Mouse (Mus musculus): ENCODE data around the gene Tmem37. TPM values are rescaled to one million over a fixed set of nuclear protein-coding genes. Genes with fewer than 3 reads are reported as not detected.
A peak's percentile ranks its signal among the peaks of the same experiment; 100 is the strongest.

The Tmem37 gene
- total RNA-seq (2021) = 10 to 100 TPM; 17.5 to 18.5 TPM
- long read RNA-seq, experiment 1, transcript Tmem37-201 (2 exons, 1,311 nt) = major isoform, 33 of 34 reads
- long read RNA-seq, experiment 1, partial matches to known transcripts = 1 of 34 reads
- long read RNA-seq, experiment 1, other reads (novel, unspliced or antisense) = 0 of 34 reads
- long read RNA-seq, experiment 2, transcript Tmem37-201 (2 exons, 1,311 nt) = major isoform, 24 of 26 reads
- long read RNA-seq, experiment 2, partial matches to known transcripts = 0 of 26 reads
- long read RNA-seq, experiment 2, other reads (novel, unspliced or antisense) = 2 of 26 reads

DNA sequence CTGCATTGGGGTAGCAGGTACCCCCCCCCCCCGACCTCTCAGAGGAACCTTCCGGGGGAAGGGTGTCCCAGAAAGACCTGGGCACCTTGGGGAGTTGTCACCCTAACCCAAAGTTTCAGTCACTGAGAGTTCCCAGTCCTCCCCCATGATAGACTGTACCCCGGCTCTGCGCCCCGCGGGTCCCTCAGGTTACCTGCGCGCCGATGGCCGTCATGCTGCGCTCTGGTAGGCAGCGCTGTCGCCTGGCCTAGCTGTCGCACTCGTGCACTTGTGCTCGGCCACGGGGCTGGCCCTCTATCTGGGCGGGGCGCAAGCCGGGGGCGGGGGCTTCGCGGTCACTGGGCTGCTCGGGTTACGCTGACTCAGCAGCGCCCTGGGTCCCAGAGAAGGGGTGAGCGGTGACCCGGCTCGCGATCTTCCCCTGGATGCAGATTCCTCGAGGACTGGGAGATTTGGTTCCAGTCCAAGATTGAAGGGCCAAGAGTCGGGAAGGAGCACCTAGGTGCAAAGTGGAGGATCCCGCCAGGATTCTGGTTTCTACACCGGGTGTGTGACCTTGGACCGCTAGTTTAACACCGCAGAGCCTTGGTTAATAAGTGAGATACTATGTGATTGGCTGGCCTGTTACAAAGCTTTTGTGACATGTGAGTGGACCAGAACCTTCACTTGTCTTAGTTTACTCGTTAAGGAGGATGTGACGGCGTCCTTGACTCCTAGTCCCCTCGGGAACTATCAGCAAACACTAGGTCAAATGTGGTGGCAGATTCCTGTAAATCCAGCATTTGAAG is at the start of gene Tmem37:
TSS of gene Tmem37 (minus strand) at position 556 of the 788 bp plus-strand sequence.
- peak; percentile 70 to 75 for DNase-seq (ENCODE audit: low spot score in 2 of 2)

DNA sequence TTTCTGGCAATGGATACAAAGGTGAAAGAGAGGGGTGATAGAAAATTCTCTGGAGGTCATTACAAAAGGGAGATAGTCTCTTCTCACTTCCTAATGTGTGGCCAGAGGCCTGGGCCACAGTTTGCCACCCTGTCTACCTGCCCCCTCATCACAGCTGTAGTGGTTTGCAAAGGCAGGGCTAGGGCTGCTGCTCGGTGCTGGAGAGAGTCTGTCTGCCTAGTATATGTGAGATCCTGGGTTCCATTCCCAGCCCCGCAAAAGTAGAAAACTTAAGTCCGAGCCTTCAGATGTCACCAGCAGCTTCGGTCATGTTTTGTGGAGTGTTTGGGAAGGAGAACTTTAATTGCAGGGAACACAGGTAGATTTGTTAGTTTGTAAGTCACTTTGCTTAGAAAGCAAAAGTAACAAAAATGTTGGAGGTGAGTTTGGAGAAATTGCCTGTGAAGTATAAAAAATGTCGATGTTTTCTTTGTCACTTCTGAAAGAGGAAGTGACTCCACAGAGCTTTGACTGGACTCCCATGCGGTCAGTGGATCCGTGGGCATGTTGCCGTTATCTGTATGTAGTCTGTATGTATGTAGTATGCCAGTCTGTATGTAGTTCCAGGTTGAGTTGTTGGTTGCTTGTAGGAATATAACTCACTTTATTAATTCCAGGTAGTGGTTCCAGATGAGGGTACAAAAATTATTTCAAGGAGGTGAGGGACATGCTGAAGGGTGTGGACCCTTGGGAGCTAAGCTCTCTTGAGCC is 48.9 kb upstream of the Tmem37 start:
- DNase-seq (ENCODE audit: low spot score in 2 of 2) = no peak

DNA sequence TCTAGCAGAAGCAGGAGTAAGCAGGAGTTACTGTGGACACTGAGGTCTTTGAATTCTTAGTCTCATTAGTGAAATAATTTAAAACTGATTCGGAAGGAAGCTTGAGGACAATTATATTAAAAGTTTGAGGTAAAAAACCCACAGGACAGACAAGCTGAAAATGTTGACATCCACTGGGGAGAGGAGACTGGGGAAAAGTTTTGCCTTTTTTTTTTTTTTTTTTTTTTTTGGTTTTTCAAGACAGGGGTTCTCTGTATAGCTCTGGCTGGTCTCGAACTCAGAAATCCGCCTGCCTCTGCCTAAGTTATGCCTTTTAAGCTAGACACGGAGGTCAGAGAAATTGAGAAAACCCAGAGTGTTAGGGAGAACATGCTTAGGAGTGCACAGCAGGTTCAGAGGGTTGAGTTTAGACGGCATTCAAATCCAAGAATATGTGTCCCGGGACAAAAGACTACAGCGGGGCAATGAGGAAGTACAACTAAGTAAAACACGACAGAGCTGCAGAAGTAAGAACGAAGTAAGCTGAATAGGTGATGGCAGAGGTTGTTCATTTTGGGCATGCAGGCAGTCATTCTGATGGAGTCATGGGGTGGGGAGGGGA is 48.2 kb upstream of the Tmem37 start:
- no peak for DNase-seq (ENCODE audit: low spot score in 2 of 2)

DNA sequence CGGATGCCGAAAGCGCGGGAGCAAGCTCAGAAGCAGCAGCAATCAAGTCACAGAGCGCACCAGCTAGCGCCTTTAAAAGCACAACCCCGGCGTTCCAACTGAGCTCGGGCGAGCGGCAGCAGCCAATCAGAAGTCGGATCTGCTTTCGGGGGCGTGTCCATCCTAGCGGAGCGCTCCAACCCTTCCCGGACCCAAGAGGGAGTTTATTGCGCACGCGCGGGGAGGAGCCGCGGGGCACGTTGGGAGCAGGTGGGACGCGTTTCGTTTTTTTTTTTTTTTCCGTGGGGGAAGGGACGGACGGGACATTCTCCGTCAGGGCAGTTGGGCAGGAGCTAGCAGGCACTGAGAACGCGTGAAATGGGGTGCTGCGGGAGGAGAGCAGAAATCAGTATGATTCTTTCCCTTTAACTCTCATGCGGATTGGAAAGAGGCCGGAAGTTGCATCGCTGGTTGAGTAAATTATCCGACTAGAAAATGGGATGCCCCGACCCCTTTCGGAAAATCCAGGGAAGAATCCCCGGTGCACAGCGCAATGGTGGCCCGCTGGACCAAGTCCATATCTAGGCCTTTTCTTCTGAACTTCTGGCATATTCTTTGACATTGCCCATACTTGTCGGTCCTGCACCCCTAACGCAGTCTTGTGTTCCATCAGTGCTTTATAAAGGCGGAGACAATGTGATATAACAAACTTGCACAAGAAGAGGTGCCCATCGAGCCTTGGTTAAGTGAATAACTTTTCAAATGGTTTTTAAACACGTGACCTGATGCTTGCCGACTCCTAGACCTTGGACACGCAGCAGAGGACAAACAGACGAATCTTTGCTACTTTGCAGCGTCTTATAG is 47.3 kb upstream of the Tmem37 start, which contains the start of the genes Dbi and 3110009E18Rik:
TSS of gene Dbi (minus strand) at position 110 of the 843 bp plus-strand sequence.
TSS of gene 3110009E18Rik (plus strand) at position 219 of the 843 bp plus-strand sequence.
- peak; percentile 90 to 98 for DNase-seq (ENCODE audit: low spot score in 2 of 2)

DNA sequence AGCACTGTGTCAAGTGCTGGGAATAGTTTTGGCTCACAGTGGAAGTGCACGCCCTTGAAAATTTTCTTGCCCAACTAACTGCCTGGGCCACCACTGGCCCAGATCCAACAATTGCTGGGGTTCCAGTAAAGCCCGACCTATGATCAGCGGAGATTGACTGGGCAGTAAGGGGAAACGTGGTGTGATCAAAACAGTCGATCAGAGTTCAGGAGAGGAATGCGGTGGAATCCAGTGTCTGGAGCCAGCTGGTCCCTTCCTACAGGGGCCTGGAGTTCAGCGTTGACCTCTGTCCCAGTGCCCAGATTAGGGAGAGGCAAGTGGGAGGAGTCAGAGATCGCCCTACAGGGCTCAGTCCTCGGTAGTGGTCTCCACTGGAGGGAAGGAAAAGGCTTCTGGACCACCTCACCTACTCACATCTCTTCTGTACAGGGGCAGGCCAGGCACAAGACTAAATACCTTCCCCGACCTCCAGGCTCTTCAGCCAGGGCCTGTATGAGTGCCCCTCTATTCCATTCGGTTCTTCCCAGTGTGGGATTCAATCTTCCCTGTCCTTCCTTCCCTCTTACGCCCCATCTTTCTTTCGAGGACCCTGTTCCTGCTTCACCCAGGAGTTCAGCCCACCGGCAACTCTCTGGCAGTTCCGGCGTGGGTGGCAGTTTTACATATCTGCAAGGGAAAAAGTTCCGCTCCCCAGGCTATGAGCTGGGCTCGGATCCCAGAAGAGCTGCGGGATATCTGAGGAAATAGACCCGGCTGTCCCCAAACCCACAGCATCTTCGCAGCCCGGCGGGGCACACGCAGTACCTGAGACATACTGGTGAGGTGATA is 46.5 kb upstream of the Tmem37 start:
- peak; percentile 16 to 34 for DNase-seq (ENCODE audit: low spot score in 2 of 2)

DNA sequence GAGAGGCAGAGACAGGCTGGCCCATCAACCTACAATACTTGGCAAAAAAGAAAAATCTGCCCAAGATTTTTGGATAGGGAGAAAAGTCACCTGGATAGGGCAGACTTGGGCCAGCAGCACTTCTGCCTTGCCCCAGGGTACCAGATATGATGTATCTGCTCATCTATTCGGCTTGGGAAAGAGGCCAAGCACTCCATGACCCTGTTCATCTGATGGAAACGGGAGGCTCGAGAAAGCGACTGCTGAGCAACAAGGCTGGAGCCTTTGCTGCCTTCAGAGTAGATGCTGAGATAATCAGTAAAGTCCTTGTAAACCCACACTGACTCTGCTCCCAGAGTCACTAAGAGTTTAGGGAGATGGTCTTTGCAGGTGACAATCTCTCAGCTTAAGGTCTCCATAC is 45.5 kb upstream of the Tmem37 start:
- DNase-seq (ENCODE audit: low spot score in 2 of 2) = no peak

DNA sequence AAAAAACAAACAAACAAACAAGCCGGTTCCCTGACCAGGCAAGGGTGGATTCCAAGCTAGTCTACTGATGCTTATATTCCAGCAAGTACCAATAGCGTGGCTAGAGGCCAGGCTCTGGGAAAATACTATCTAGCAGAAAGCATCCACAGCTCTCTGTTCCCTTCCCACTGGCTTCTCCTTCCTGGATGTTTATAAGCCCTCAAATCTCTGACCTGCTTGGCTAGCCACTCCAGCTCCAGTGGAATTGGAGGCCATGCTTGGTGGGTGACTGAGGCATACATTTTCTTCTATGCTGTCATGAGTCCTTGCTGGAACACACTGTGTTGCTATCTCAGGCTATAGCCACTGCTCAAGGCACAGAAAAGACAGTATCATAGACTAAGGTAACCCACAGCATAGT is 45.0 kb upstream of the Tmem37 start:
- no peak for DNase-seq (ENCODE audit: low spot score in 2 of 2)

DNA sequence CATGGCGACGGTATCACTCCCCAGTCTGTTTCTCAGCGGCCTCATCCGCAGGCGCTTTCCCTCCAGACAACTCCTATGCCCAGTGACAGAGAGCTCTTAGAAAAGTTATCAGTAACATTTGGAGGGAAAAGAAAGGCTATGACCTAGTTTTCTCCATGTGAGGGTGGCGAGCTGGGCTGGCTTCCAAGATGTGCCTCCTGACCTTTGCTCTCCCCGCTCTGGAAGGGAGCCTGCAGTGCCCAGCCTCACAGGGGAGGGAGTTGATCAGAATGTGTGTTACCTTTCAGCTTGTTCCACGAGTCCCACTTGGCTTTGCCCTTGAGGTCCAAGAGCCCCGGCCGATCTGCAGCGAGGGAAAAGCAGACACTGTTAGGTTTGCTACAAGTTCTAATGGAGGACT is 42.2 kb upstream of the Tmem37 start:
- DNase-seq (ENCODE audit: low spot score in 2 of 2) = peak in 1 of 2 experiments; percentile 17

DNA sequence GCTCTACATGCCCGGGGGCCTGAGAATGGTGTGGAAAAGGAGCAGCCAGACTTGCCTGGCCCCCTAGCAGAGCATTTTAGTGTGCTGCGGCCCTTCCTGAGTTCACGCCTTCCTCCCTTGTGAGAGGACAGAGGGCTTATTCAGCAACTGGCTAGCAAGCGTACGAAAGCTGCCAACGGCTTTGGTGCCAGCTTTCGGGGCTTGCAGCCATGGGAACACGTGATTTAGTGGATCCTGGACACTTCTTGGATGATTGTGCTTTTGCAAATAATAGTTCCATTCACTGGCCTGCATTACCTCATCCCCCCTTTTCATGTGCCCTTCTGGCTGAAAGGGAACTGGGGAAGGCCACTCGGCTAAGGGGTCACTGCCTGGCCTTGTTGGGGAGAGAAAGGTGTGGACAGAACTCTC is 41.8 kb upstream of the Tmem37 start:
- DNase-seq (ENCODE audit: low spot score in 2 of 2) = no peak

DNA sequence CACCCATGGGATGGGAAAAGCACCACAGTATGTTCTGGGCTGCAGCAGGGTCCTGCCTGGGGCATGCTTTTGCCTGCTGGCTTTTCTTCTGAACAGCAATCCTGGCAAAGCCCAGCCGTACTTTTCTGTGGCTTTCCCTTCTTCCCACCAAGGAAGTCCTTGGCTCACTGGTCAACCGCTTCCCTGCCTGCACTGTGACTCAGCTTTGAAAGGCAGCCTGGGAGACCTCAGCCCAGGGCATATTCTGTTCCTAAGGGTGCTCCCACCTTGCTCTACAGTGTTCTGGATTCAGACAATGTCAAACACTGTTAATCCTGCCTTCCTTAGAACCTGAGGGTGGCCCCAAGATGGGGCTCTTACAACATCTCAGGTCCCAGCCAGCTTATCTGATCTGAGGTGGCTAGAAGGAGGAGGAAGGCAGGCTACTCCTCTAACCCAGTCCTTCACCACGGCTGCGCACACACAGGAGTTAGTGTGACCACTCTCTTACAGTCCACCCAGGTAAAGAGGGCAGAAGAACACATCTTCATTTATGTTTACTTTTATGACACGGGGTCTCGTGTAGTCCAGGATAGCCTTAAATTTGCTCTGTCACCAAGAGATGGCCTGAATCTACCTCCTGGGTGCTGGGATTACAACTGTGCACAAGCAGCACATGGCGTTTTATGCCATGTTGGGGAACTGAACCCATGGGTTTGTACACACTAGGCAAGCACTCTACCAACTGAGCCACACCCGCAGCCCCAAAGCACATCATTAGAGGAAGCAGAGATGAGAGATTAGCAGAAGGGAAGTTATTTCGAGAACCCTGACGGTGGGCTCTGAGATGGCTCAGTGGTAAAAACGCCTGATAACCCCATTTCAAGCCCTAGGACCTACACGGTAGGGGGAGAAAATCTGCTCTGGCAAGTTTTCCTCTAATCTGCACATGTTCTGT is 38.6 kb upstream of the Tmem37 start:
- no peak for DNase-seq (ENCODE audit: low spot score in 2 of 2)

DNA sequence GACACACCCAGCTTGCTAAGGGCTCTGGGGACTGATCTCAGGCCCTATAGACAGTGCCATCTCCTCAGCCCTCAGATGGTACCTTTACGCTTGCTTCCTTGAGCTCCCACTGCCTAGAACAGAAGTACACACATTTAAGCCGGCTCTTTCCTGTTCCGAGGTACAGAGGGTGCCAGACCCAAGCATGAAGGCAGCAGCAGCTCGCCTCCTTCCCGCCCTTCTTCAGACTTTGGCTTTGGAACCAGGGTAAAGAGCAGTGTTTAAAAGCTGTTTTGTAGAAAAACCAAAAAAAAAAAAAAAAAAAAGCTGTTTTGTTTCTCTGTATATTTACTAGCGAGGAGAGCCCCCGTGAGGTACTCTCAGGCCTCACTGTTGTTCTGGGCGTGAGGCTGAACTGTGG is 37.9 kb upstream of the Tmem37 start:
- DNase-seq (ENCODE audit: low spot score in 2 of 2) = no peak

DNA sequence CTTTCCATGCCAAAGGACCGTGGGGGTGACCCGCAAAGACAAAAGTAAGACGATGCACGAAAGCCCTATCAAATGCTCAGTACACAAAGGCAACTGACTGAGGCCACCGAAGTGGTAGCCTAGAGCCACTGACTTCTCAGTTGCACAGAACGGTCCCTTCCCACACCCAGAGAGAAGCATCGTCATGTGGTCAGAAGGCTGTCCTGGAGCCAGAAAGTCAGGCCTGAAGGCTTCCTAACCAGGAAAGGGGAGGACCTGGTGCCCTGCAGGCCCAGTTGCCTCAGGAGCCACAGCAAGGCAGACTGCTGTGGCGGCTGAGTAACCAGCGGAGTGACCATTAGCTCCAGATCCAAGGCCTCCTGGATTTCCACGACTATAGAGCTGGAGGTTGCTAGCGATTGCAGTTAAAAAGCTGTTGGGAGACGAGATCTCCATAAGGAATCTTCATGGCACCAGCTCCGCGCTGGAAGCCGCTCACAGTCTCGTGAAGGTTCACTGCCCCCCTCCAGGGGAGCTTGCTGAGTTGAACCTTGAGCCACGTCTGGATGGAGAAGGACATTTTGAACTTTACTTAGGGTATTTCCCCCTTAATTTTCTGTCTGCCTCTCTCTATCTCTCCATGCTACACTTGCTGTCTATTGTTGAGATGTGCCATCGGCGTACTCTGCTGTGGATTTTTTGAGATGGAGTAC is 36.0 kb upstream of the Tmem37 start:
- no peak for DNase-seq (ENCODE audit: low spot score in 2 of 2)

DNA sequence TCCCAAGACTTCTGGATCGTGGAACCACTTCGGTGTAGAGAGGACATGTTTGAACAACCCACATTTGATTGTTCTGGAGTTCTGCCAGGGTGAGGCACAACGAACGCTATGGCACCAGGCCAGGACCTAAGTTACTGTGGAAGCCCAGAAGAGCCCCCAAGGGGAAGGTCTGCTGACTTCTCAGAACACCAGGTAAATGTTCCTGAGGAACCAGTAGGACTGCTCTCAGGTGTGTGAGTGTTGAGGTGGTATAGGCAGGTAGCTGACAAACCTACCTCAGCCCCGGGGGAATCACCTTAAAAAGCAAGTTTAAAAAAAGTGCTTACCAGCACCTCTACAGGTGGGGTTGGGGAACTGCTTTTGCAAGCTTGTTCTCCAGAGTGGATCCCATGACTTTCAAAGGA is 31.7 kb upstream of the Tmem37 start:
- no peak for DNase-seq (ENCODE audit: low spot score in 2 of 2)

DNA sequence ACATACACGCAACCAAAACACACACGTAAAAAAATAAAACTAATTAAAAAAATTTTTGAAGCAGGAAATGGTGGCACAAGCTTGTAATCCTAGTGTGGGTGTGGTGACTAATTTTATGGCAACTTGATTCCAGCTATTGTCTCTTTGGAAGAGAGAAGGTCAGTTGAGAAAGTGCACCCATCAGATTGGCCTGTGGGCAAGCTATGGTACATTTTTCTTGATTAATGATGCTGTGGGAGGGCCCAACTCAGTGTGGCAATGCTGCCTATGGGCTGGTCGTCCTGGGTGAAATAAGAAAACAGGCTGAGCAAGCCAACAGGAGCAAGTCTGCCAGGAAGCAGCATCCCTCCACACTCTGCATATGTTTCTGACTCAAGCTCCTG is 27.3 kb upstream of the Tmem37 start:
- no peak for DNase-seq (ENCODE audit: low spot score in 2 of 2)

DNA sequence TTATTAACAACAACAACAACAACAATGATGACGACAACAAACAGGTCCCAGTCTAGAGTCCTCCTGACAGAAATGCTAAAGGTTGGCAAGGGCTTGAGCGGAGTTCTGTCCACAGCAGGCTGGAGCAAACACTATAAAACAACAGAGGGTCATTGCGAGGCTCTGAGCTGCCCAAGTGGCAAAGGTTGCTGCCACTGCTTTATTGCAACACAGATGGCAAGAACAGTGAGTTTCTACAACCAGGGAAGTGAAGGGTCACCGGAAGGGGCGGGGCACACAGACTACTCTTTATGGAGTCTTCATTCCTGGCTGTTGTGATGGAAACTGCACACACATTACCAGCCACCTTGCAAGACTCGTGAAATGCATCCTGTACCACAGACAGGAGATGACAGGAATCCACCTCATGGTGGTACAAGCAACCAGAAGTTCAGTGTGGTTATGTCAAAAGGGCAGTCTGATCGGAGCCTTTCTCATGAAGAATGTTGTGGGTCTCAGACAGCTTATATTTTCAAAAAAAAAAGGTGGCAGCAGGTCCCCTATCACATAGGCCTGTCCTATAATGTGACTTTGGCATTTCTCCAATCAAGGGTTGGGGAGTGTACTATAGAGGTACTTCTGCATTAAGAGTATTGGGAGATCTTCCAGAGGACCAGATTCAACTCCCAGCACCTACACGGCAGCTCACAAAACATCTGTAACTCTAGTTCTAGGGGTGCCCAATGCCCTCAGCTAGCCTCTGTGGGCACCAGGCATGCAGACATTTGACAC is 26.8 kb upstream of the Tmem37 start:
- no peak for DNase-seq (ENCODE audit: low spot score in 2 of 2)

DNA sequence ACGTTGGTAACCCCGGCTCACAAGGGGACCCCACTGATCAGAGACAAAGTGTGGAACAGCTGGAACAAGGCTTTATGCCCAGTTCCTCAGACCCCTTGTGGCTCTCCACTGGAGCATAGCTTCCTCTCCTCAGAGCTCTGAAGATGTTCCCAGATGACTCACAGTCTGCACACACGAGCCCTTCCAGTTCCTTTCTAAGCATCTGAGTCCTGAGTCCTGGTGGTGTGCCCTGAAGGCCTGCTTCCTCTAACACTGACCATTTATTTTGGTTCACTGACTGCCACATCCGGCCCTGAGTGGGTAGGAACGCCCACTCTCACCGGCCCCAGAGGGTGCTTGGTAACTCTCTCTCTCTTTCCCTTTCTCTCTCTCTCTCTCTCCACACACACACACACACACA is 25.6 kb upstream of the Tmem37 start:
- DNase-seq (ENCODE audit: low spot score in 2 of 2) = no peak

DNA sequence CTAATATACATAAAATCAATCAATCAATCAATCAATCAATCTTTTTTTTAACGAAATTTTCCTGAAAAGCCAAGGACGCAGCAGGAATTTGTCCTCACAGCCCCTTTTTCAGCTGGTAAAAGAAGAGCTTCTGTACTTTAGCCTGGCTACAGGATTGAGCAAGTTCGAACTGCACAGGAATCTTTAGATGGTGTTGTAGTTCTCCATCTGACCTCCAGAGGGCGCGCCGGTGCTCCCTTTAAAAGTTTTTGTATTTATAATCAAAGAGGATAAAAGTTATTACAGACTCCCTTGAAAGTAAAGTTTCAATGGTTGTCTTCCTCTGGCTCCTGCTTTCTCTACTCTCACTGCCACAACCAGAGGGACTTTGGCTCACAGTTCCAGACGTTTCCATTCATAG is 24.5 kb upstream of the Tmem37 start:
- peak; percentile 31 to 44 for DNase-seq (ENCODE audit: low spot score in 2 of 2)

Measured in adrenal gland, postnatal 4 days (tissue).